ENCODE assay signal across 15 mouse cellular contexts in genomic region chr5:10393571-10393970, GRCm38 (mm10).
"Had no signal": no experiment of that assay in that cellular context is flagged by ENCODE, and none has a peak within 500 bp of the region (broad histone marks: within the 10 kb centered on the region; RNA-seq: fewer than 3 reads in every experiment).

No protein-coding gene starts in this region.

- ATAC-seq: liver, postnatal 0 days; lung, postnatal 0 days; midbrain, embryonic 13.5 days; midbrain, embryonic 15.5 days had no signal

- DNase-seq: liver, postnatal 0 days; lung, adult 2 months; lung, postnatal 14 days; lung, postnatal 36 days; retina, postnatal 1 day; right cerebral cortex, adult 18-20 months; right cerebral cortex, postnatal 25 days; right cerebral cortex, postnatal 4 days; spleen, adult 18-20 months; thymus, adult 2 months; thymus, postnatal 25 days; thymus, postnatal 4 days had no signal
